Mouse (Mus musculus) pancreas, adult 10 weeks (tissue): ENCODE results near the gene Gm42669. TPM values are rescaled to one million over a fixed set of nuclear protein-coding genes. Genes with fewer than 3 reads are reported as not detected.

Experiments
- polyA plus RNA-seq: library from polyadenylated mRNA; stranded (reverse); fragments of 350-450 nt; fragmentation: Illumina TruSeq; extraction: RNeasy Lipid Tissue Mini Kit (QIAGEN cat#74804); gene quantifications from one replicate; pipeline ENCODE4 v1.2.3, GENCODE M21; 2015; ENCODE audit warnings: low read depth, low replicate concordance; ENCODE audit not compliant: insufficient read depth

Gm42669 gene
- polyA plus RNA-seq = not detected

GRCm38 (mm10) chr5:107507321-107507720 is at the start of gene Gm42669:
Gm42669 (plus strand) TSS chr5:107507621.

GRCm38 (mm10) chr5:107534581-107534980 is 27.2 kb downstream of the Gm42669 start, which contains the start of gene 1700028K03Rik:
1700028K03Rik (plus strand) TSS chr5:107534709.

GRCm38 (mm10) chr5:107597301-107598077 is 90.1 kb downstream of the Gm42669 start, which contains the start of the genes Rpap2 and Glmn:
Rpap2 (plus strand) TSS chr5:107597373.
Glmn (minus strand) TSS chr5:107597888.

Other genes with a start within 250 kb of the Gm42669 start
- 10.5 TPM for gene Tgfbr3, start 218.0 kb upstream of the Gm42669 start, polyA plus RNA-seq
- 0.90 TPM for gene Brdt, start 176.5 kb upstream of the Gm42669 start, polyA plus RNA-seq
- gene Ephx4, start 104.9 kb upstream of the Gm42669 start, polyA plus RNA-seq = not detected
- not detected for gene Lpcat2b, start 76.1 kb upstream of the Gm42669 start, polyA plus RNA-seq
- 1.7 TPM for gene Btbd8, start 69.6 kb upstream of the Gm42669 start, polyA plus RNA-seq
- gene 1700028K03Rik, start 27.1 kb downstream of the Gm42669 start, polyA plus RNA-seq = not detected
- gene Rpap2, start 89.8 kb downstream of the Gm42669 start, polyA plus RNA-seq = 6.6 TPM
- 1.9 TPM for gene Glmn, start 90.3 kb downstream of the Gm42669 start, polyA plus RNA-seq
- gene Gfi1, start 218.4 kb downstream of the Gm42669 start, polyA plus RNA-seq = 7.1 TPM